In genomic region chr4:140971691-140972090, GRCm38 (mm10) we compare ENCODE assay signal across 16 mouse cellular contexts. TPM values are rescaled to one million over a fixed set of nuclear protein-coding genes. Genes with fewer than 3 reads are reported as not detected.
"Had no signal": no experiment of that assay in that cellular context is flagged by ENCODE, and none has a peak within 500 bp of the region (broad histone marks: within the 10 kb centered on the region; RNA-seq: fewer than 3 reads in every experiment).

No protein-coding gene starts in this region.

- H3K9me3 ChIP-seq: kidney, embryonic 15.5 days; limb, embryonic 15.5 days; liver, embryonic 12.5 days; midbrain, embryonic 15.5 days; neural tube, embryonic 12.5 days; stomach, embryonic 15.5 days had no signal

- ATAC-seq: liver, embryonic 12.5 days; midbrain, embryonic 15.5 days had no signal

- H3K27ac ChIP-seq: kidney, embryonic 15.5 days; limb, embryonic 15.5 days; liver, embryonic 12.5 days; midbrain, embryonic 15.5 days; neural tube, embryonic 12.5 days; stomach, embryonic 15.5 days had no signal

- DNase-seq: kidney, adult 2 months; kidney, postnatal 36 days; layer of hippocampus, postnatal 36 days; lung, embryonic 14.5 days; spleen, adult 18-20 months; thymus, postnatal 4 days had no signal

- H3K9ac ChIP-seq: kidney, embryonic 15.5 days; limb, embryonic 15.5 days; liver, embryonic 12.5 days; lung, embryonic 14.5 days; midbrain, embryonic 15.5 days; neural tube, embryonic 12.5 days; stomach, embryonic 15.5 days had no signal

- H3K4me3 ChIP-seq: kidney, embryonic 15.5 days; limb, embryonic 15.5 days; liver, embryonic 12.5 days; midbrain, embryonic 15.5 days; neural tube, embryonic 12.5 days; stomach, embryonic 15.5 days had no signal

- H3K4me1 ChIP-seq: limb, embryonic 15.5 days; midbrain, embryonic 15.5 days; neural tube, embryonic 12.5 days; stomach, embryonic 15.5 days had no signal

- H3K27me3 ChIP-seq: kidney, embryonic 15.5 days; limb, embryonic 15.5 days; liver, embryonic 12.5 days; midbrain, embryonic 15.5 days; neural tube, embryonic 12.5 days; stomach, embryonic 15.5 days had no signal

- H3K4me2 ChIP-seq: kidney, embryonic 15.5 days; limb, embryonic 15.5 days; liver, embryonic 12.5 days; lung, embryonic 14.5 days; midbrain, embryonic 11.5 days; midbrain, embryonic 15.5 days; neural tube, embryonic 12.5 days; stomach, embryonic 15.5 days had no signal

RNA-seq across cellular contexts. Expression of gene Mfap2, which starts 38.5 kb away (rescaled TPM):
- total RNA-seq: megakaryocyte progenitor cell, adult 5-6 weeks; monocyte, adult 5-6 weeks; neutrophil, adult 5-6 weeks had no signal
